Mouse (Mus musculus): Measurements from ENCODE around the gene Galnt16. TPM values are rescaled to one million over a fixed set of nuclear protein-coding genes. Genes with fewer than 3 reads are reported as not detected.

The Galnt16 gene
- polyA plus RNA-seq, 1 experiment: 32.8 TPM

DNA sequence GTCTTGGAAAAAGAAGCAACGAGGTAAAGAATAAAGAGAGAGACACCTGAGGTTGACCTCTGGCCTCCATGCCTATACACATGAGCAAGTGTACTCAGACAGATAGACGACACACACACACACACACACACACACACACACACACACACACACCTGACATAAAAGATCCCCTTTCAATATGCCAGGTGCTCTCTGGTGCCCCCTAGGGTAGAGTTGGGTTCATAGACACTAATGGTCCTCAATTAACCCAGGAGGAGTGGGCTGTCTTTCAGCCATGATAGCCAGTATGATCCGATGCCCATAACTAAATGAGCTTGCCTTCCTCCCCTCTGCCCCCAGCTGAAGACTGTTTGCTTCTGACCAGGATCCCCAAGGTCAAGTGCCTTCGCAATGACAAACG, 59.0 kb downstream of the Galnt16 start:
- H3K27ac ChIP-seq (ENCODE audit: insufficient read depth, low read length): no peak overlapping the region
- H3K27me3 ChIP-seq (ENCODE audit: control insufficient read depth, insufficient read depth, low read length): no peaks in the 10 kb centered on the region
- 73% methylated on average over 5 of the region's 5 CpGs for WGBS
- peak; percentile 51; the same call in 1 of the 2 replicates for TF ChIP-seq CTCF (IDR thresholded peaks at IDR 0.05; ENCODE audit: borderline replicate concordance, insufficient read depth, low read depth, low read length)
- no peak for TF ChIP-seq POLR2A (IDR thresholded peaks at IDR 0.05; ENCODE audit: borderline replicate concordance, insufficient read depth, low read length)
- DNase-seq: peak; percentile 36 to 40
- no peaks in the 10 kb centered on the region for H3K4me1 ChIP-seq (ENCODE audit: control insufficient read depth, insufficient read depth, low read length)
- H3K4me3 ChIP-seq (replicated peaks; ENCODE audit: insufficient read depth, low read depth, low read length): no peak overlapping the region

DNA sequence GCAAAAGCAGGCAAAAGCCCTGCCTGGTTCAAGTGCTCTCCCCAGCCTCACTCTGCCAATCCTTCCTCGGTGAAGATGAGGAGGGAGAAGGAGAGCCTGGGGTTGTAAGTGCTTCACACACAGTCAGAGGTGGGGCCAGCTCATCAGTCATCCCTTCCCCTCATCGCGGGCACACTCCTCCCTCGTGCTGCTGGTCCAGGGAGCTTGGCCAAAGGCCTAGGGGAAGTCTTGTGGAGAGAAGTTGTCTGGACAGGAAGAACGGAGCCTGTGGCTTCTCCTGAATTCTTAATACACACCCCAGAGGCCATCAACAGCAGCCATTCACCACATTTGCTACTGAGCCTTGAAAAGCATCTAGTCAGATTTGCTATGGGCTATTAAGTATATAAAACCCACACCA, 63.3 kb downstream of the Galnt16 start:
- 24% methylated on average over 5 of the region's 5 CpGs for WGBS
- TF ChIP-seq POLR2A (IDR thresholded peaks at IDR 0.05; ENCODE audit: borderline replicate concordance, insufficient read depth, low read length) (no peak), CTCF (IDR thresholded peaks at IDR 0.05; ENCODE audit: borderline replicate concordance, insufficient read depth, low read depth, low read length) (no peak)
- Histone ChIP-seq H3K27ac (ENCODE audit: insufficient read depth, low read length) (no peak overlapping the region), H3K4me3 (replicated peaks; ENCODE audit: insufficient read depth, low read depth, low read length) (no peak overlapping the region), H3K4me1 (ENCODE audit: control insufficient read depth, insufficient read depth, low read length) (no peaks in the 10 kb centered on the region), H3K27me3 (ENCODE audit: control insufficient read depth, insufficient read depth, low read length) (no peaks in the 10 kb centered on the region)
- DNase-seq: peak in 1 of 2 experiments; percentile 22

DNA sequence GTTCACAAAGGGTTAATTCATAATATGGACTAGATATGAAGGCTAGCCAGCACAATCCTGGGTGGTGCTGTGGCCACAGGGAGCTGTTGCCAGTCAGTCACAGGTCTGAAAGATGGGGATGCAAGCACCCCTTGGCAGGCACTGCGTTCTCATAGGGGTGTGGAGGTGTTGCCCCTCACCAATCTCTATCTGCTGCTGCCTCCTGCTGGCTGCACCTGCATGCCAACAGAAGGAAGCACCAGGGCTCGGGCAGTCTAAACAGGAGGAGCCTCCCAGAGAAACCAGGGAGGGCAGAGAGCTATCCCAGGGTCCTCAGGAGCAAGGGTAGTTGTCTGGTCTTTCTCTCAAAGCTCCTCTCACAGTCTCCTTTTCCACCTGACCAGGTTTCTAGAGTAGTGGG, 66.9 kb downstream of the Galnt16 start:
- H3K4me1 ChIP-seq (ENCODE audit: control insufficient read depth, insufficient read depth, low read length): no peaks in the 10 kb centered on the region
- H3K27me3 ChIP-seq (ENCODE audit: control insufficient read depth, insufficient read depth, low read length): no peaks in the 10 kb centered on the region
- WGBS: 22% methylated on average over 2 of the region's 2 CpGs
- no peak for DNase-seq
- H3K4me3 ChIP-seq (replicated peaks; ENCODE audit: insufficient read depth, low read depth, low read length): no peak overlapping the region
- no peak overlapping the region for H3K27ac ChIP-seq (ENCODE audit: insufficient read depth, low read length)
- TF ChIP-seq CTCF (IDR thresholded peaks at IDR 0.05; ENCODE audit: borderline replicate concordance, insufficient read depth, low read depth, low read length) (0 out of 2 replicates have a peak, but pooled peaks have one; percentile 15), POLR2A (IDR thresholded peaks at IDR 0.05; ENCODE audit: borderline replicate concordance, insufficient read depth, low read length) (no peak)

- TF ChIP-seq POLR2A (IDR thresholded peaks at IDR 0.05; ENCODE audit: borderline replicate concordance, insufficient read depth, low read length) (no peak), CTCF (IDR thresholded peaks at IDR 0.05; ENCODE audit: borderline replicate concordance, insufficient read depth, low read depth, low read length) (no peak)
- peaks cover 12% of the 10 kb centered on the region; the same call in 1 of the 2 replicates for H3K4me1 ChIP-seq (ENCODE audit: control insufficient read depth, insufficient read depth, low read length)
- H3K27ac ChIP-seq (ENCODE audit: insufficient read depth, low read length): no peak overlapping the region
- no peaks in the 10 kb centered on the region for H3K27me3 ChIP-seq (ENCODE audit: control insufficient read depth, insufficient read depth, low read length)
- no peak overlapping the region for H3K4me3 ChIP-seq (replicated peaks; ENCODE audit: insufficient read depth, low read depth, low read length)
- WGBS: 96% methylated on average over 4 of the region's 4 CpGs
- no peak for DNase-seq
Measured at GRCm38 (mm10) chr12:80594141-80594540, 76.1 kb downstream of the Galnt16 start.

- H3K27me3 ChIP-seq (ENCODE audit: control insufficient read depth, insufficient read depth, low read length): no peaks in the 10 kb centered on the region
- 22% methylated on average over 4 of the region's 4 CpGs for WGBS
- no peak overlapping the region for H3K27ac ChIP-seq (ENCODE audit: insufficient read depth, low read length)
- no peak overlapping the region for H3K4me3 ChIP-seq (replicated peaks; ENCODE audit: insufficient read depth, low read depth, low read length)
- DNase-seq: no peak
- TF ChIP-seq POLR2A (IDR thresholded peaks at IDR 0.05; ENCODE audit: borderline replicate concordance, insufficient read depth, low read length): no peak
- no peak for TF ChIP-seq CTCF (IDR thresholded peaks at IDR 0.05; ENCODE audit: borderline replicate concordance, insufficient read depth, low read depth, low read length)
- H3K4me1 ChIP-seq (ENCODE audit: control insufficient read depth, insufficient read depth, low read length): peaks cover 15% of the 10 kb centered on the region; the same call in 1 of the 2 replicates
Measured at GRCm38 (mm10) chr12:80594781-80595180, 76.7 kb downstream of the Galnt16 start.

GRCm38 (mm10) chr12:80595566-80595965, 77.5 kb downstream of the Galnt16 start:
- no peak for DNase-seq
- H3K4me3 ChIP-seq (replicated peaks; ENCODE audit: insufficient read depth, low read depth, low read length): no peak overlapping the region
- peaks cover 15% of the 10 kb centered on the region; the same call in 1 of the 2 replicates for H3K4me1 ChIP-seq (ENCODE audit: control insufficient read depth, insufficient read depth, low read length)
- H3K27me3 ChIP-seq (ENCODE audit: control insufficient read depth, insufficient read depth, low read length): no peaks in the 10 kb centered on the region
- TF ChIP-seq CTCF (IDR thresholded peaks at IDR 0.05; ENCODE audit: borderline replicate concordance, insufficient read depth, low read depth, low read length) (no peak), POLR2A (IDR thresholded peaks at IDR 0.05; ENCODE audit: borderline replicate concordance, insufficient read depth, low read length) (no peak)
- 95% methylated on average over 4 of the region's 4 CpGs for WGBS
- H3K27ac ChIP-seq (ENCODE audit: insufficient read depth, low read length): no peak overlapping the region

- WGBS: 93% methylated on average over 4 of the region's 4 CpGs
- no peak overlapping the region for H3K27ac ChIP-seq (ENCODE audit: insufficient read depth, low read length)
Measured at GRCm38 (mm10) chr12:80595968-80596367, 77.9 kb downstream of the Galnt16 start.

GRCm38 (mm10) chr12:80598236-80598635, 80.2 kb downstream of the Galnt16 start:
- Histone ChIP-seq H3K27ac (ENCODE audit: insufficient read depth, low read length) (no peak overlapping the region), H3K27me3 (ENCODE audit: control insufficient read depth, insufficient read depth, low read length) (no peaks in the 10 kb centered on the region), H3K4me3 (replicated peaks; ENCODE audit: insufficient read depth, low read depth, low read length) (no peak overlapping the region), H3K4me1 (ENCODE audit: control insufficient read depth, insufficient read depth, low read length) (peaks cover 15% of the 10 kb centered on the region; the same call in 1 of the 2 replicates)
- WGBS: 58% methylated on average over 7 of the region's 7 CpGs
- no peak for DNase-seq
- no peak for TF ChIP-seq CTCF (IDR thresholded peaks at IDR 0.05; ENCODE audit: borderline replicate concordance, insufficient read depth, low read depth, low read length)
- TF ChIP-seq POLR2A (IDR thresholded peaks at IDR 0.05; ENCODE audit: borderline replicate concordance, insufficient read depth, low read length): no peak

More at GRCm38 (mm10) chr12:80595968-80596367, 77.9 kb downstream of the Galnt16 start:
- peaks cover 15% of the 10 kb centered on the region; the same call in 1 of the 2 replicates for H3K4me1 ChIP-seq (ENCODE audit: control insufficient read depth, insufficient read depth, low read length)
- H3K4me3 ChIP-seq (replicated peaks; ENCODE audit: insufficient read depth, low read depth, low read length): no peak overlapping the region
- TF ChIP-seq CTCF (IDR thresholded peaks at IDR 0.05; ENCODE audit: borderline replicate concordance, insufficient read depth, low read depth, low read length) (no peak), POLR2A (IDR thresholded peaks at IDR 0.05; ENCODE audit: borderline replicate concordance, insufficient read depth, low read length) (no peak)
- no peak for DNase-seq
- H3K27me3 ChIP-seq (ENCODE audit: control insufficient read depth, insufficient read depth, low read length): no peaks in the 10 kb centered on the region
